Mouse (Mus musculus) liver, embryonic 16.5 days (tissue): ENCODE measurements around the gene Cep152. TPM values are rescaled to one million over a fixed set of nuclear protein-coding genes. Genes with fewer than 3 reads are reported as not detected.
A peak's percentile ranks its signal among the peaks of the same experiment; 100 is the strongest.

Experiments
- ATAC-seq: fragments of 200-750 bp; cut with Nextera tagmentation; 2 replicates; pipeline ENCODE4 v1.8.0; 2017; ENCODE audit warnings: low read depth, mild to moderate bottlenecking, moderate number of reproducible peaks, moderate library complexity
- H3K27ac ChIP-seq: fragments of 300-500 bp; sonication (generic); 2 replicates; pipeline ENCODE4 v1.5.1; 2014; ENCODE audit warnings: mild to moderate bottlenecking, low read length
- H3K27me3 ChIP-seq: fragments of 300-500 bp; sonication (generic); 2 replicates; pipeline ENCODE4 v1.6.1; 2014; ENCODE audit warnings: low read depth, low read length, mixed read lengths; ENCODE audit not compliant: control insufficient read depth, insufficient read depth
- H3K36me3 ChIP-seq: fragments of 300-500 bp; sonication (generic); 2 replicates; pipeline ENCODE4 v1.6.1; 2014; ENCODE audit warnings: mild to moderate bottlenecking; ENCODE audit not compliant: control insufficient read depth, insufficient read depth
- H3K4me1 ChIP-seq: fragments of 300-500 bp; sonication (generic); 2 replicates; pipeline ENCODE4 v1.6.1; 2014; ENCODE audit warnings: low read depth, low read length, mixed read lengths; ENCODE audit not compliant: control insufficient read depth
- H3K4me2 ChIP-seq: fragments of 300-500 bp; sonication (generic); 2 replicates; pipeline ENCODE4 v1.6.1; 2014; ENCODE audit warnings: low read depth, low read length, mixed read lengths
- H3K4me3 ChIP-seq: fragments of 300-500 bp; sonication (generic); 2 replicates; pipeline ENCODE4 v1.5.1; 2014; ENCODE audit warnings: low read depth, mild to moderate bottlenecking, low read length
- H3K9ac ChIP-seq: fragments of 300-500 bp; sonication (generic); 2 replicates; pipeline ENCODE4 v1.6.1; 2014; ENCODE audit warnings: low read depth, low read length
- H3K9me3 ChIP-seq: fragments of 300-500 bp; sonication (generic); replicated peaks from 2 replicates; pipeline ENCODE4 v1.6.1; 2016; ENCODE audit warnings: low read length; ENCODE audit not compliant: control insufficient read depth
- WGBS: fragments of 180-500 bp; shearing (Covaris S2); extraction: QIAGEN DNeasy Blood & Tissue Kit; methylation state at CpG from one replicate; pipeline ENCODE4 v1.1.7; 2014; ENCODE audit not compliant: insufficient replicate concordance; 5-methylcytosine and 5-hydroxymethylcytosine counted together
- polyA plus RNA-seq: library from polyadenylated mRNA; unstranded; fragments of >200 nt; fragmentation: Nextera tagmentation; extraction: Ambion mirVana; gene quantifications from 2 replicates; pipeline ENCODE4 v1.2.1, GENCODE M21; 2015

Cep152 gene
- polyA plus RNA-seq, 1 experiment from 2014 or later: 4.2 TPM

DNA sequence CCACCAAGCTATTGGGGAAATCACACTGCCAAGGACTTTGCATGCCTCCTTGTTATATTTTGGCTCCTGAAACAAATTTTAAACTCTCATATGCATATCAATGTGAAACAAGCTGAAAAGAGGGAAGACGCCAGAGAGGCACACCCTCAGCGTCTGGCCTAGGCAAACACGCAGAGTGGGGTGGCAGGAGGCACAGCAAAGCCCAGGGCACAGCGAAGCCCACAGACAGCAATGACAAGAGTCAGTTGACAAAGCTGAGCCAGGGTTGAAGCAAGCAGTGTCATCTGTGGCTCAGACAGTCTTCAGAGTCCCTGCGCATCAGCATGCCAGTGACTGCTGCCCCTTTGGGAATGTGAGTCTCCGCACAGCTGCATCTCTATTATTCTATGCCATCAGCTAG, 20.0 kb upstream of the Cep152 start:
- no peaks in the 10 kb centered on the region for H3K36me3 ChIP-seq
- no peak overlapping the region for H3K9ac ChIP-seq
- H3K27ac ChIP-seq: no peak overlapping the region
- H3K27me3 ChIP-seq: no peaks in the 10 kb centered on the region
- no peaks in the 10 kb centered on the region for H3K4me1 ChIP-seq
- no peak overlapping the region for H3K4me2 ChIP-seq
- H3K4me3 ChIP-seq: no peak overlapping the region
- 72% methylated on average over 6 of the region's 6 CpGs for WGBS
- no peak for ATAC-seq
- H3K9me3 ChIP-seq: no peaks in the 10 kb centered on the region

DNA sequence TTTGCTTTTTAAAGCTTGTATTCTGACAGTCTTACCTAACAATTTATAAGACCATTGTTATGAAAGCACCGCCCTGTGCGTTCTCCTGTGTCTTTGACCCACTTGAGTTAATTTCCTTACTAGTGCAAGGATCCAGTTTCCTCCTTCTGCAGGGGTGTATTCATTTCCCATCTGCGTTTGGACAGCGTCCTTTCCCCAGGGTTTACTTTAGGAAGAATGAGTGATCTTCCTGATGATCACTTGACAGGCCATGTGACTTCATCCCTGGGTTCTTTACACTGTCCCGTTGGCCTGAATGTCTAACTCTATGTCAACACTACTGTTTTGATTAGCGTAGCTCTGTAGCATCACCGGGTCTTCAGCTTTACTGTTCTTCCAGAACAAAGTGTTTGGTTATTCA, 12.4 kb upstream of the Cep152 start:
- H3K27me3 ChIP-seq: no peaks in the 10 kb centered on the region
- H3K9me3 ChIP-seq: no peaks in the 10 kb centered on the region
- no peaks in the 10 kb centered on the region for H3K36me3 ChIP-seq
- H3K27ac ChIP-seq: no peak overlapping the region
- no peaks in the 10 kb centered on the region for H3K4me1 ChIP-seq
- no peak for ATAC-seq
- 67% methylated on average over 7 of the region's 7 CpGs for WGBS
- H3K4me3 ChIP-seq: no peak overlapping the region
- H3K9ac ChIP-seq: no peak overlapping the region
- no peak overlapping the region for H3K4me2 ChIP-seq

DNA sequence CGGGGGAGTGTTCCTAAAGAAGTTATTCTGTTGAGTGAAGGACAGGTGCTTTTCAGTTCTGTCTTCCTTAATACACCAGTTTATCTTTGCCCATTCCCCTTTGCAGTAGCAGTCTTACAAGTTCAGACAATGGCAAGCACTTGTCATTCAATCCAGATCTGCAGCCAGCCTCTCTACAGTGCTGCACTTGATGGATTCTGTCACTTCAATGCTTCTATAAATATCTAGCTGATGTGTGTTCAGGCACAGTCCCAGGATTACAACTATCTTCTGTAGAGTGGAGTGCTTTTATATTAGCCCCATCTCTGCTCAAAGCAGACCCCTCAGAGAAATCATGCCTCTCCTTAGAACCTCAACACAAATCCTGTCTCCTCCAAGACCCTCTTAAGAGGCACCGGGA, 5.1 kb upstream of the Cep152 start:
- no peak for ATAC-seq
- H3K9me3 ChIP-seq: no peaks in the 10 kb centered on the region
- no peaks in the 10 kb centered on the region for H3K36me3 ChIP-seq
- WGBS: 83% methylated on average over 2 of the region's 2 CpGs
- no peak overlapping the region for H3K27ac ChIP-seq
- peaks cover 8% of the 10 kb centered on the region for H3K4me1 ChIP-seq
- H3K4me3 ChIP-seq: no peak overlapping the region
- H3K9ac ChIP-seq: no peak overlapping the region
- no peaks in the 10 kb centered on the region for H3K27me3 ChIP-seq
- no peak overlapping the region for H3K4me2 ChIP-seq

DNA sequence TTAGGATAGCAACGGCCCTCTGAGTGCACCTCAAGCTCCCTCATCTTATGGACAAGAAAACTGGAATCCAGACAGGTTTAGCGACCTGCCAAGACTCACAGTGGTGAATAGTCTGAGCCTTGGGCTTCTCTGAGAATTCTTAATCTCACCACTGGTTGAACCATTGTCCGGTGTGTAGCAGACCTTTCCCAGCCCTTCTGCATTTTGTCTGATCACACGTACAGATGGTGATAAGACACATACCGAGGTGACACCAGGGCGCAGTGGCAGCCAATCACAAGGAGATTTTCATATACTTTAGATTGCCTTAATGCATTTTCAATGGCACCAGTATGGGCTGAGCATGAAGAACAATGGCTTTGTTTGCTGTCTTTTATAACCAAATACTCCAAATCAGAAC, 3.6 kb upstream of the Cep152 start:
- Histone ChIP-seq H3K36me3 (no peaks in the 10 kb centered on the region), H3K9me3 (no peaks in the 10 kb centered on the region), H3K27ac (no peak overlapping the region), H3K4me1 (peaks cover 16% of the 10 kb centered on the region), H3K9ac (no peak overlapping the region), H3K27me3 (no peaks in the 10 kb centered on the region), H3K4me3 (no peak overlapping the region), H3K4me2 (no peak overlapping the region)
- ATAC-seq: no peak
- WGBS: 60% methylated on average over 6 of the region's 6 CpGs

DNA sequence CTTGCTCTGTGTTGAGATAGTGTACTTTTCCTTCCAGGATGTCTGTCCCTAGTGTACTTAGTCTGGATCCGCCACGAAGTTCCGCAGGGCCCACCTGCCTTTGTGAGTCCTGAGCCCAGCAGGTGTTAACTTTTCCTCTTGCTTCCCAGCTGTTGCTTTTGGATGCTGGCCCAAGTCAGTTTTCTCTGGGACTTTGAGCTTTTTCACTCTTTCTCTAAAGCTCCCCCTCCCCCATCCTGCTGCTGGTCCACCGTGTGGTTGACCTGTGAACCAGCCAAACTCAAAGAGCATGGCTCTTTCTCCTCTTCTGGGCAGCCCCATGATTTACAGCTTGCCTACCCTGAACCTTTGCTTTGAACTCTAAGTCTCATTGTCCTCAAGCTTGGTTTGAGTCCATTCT, 1.6 kb upstream of the Cep152 start:
- no peak overlapping the region for H3K4me2 ChIP-seq
- no peaks in the 10 kb centered on the region for H3K36me3 ChIP-seq
- H3K27ac ChIP-seq: no peak overlapping the region
- 84% methylated on average over 4 of the region's 4 CpGs for WGBS
- no peak overlapping the region for H3K9ac ChIP-seq
- H3K27me3 ChIP-seq: no peaks in the 10 kb centered on the region
- H3K4me3 ChIP-seq: no peak overlapping the region
- peaks cover 25% of the 10 kb centered on the region for H3K4me1 ChIP-seq
- no peaks in the 10 kb centered on the region for H3K9me3 ChIP-seq
- no peak for ATAC-seq

DNA sequence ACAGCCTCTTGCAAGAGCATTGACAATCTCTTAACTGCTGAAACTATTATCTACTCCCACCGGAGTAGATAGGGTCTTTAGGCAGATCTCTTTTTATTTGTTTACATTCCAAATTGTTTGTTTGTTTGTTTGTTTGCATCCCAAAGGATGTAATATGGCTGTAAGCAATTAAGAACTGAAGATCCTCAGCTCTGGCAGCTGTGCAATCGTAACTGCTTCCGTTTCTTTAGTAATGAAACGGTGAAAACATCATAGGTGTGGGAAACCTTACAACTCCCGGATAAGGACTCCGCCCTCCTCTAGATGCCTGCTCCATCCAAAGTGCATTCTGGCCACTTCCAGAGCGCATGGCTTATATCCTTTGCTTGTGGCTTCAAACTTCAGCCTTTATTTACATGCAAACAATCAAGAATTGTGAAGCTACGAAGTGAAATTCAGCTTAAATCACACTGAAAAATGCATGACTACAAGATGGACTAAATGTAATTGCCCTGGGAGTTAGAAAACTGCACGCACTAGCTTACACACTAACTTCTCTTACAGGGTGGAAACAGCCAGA, 707 bp downstream of the Cep152 start:
- WGBS: 3% methylated on average over 9 of the region's 9 CpGs
- Histone ChIP-seq H3K27ac (peak overlapping the region; percentile 65), H3K27me3 (no peaks in the 10 kb centered on the region), H3K36me3 (peaks cover 12% of the 10 kb centered on the region), H3K9me3 (no peaks in the 10 kb centered on the region), H3K4me1 (peaks cover 25% of the 10 kb centered on the region), H3K4me3 (peak overlapping the region; percentile 84), H3K9ac (peak overlapping the region; percentile 91), H3K4me2 (peak overlapping the region; percentile 78)
- ATAC-seq: no peak

DNA sequence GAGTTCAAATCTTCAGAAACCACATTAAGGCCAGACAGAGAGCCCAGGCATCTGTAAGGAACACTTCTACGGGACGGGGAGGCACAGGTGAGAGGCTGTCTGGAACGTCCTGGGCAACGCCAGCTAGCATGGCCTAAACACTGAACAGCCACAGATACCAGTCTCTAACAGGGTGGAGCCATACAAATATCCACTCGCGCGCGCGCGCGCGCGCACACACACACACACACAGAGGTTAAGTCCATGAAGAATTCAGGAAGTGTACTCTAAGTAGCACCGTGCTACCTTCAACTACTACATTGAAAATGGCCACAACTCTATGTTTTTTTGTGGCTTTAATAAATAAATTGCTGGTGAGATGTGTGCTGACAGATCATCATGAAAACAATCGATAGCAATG, 1.7 kb downstream of the Cep152 start:
- no peaks in the 10 kb centered on the region for H3K27me3 ChIP-seq
- peaks cover 25% of the 10 kb centered on the region for H3K4me1 ChIP-seq
- peak overlapping the region; percentile 84 for H3K4me3 ChIP-seq
- peaks cover 19% of the 10 kb centered on the region for H3K36me3 ChIP-seq
- no peak for ATAC-seq
- 74% methylated on average over 15 of the region's 15 CpGs for WGBS
- H3K4me2 ChIP-seq: peak overlapping the region; percentile 78
- peak overlapping the region; percentile 91 for H3K9ac ChIP-seq
- H3K27ac ChIP-seq: 0 out of 2 replicates have a peak overlapping the region, but pooled peaks have one; percentile 18
- no peaks in the 10 kb centered on the region for H3K9me3 ChIP-seq

DNA sequence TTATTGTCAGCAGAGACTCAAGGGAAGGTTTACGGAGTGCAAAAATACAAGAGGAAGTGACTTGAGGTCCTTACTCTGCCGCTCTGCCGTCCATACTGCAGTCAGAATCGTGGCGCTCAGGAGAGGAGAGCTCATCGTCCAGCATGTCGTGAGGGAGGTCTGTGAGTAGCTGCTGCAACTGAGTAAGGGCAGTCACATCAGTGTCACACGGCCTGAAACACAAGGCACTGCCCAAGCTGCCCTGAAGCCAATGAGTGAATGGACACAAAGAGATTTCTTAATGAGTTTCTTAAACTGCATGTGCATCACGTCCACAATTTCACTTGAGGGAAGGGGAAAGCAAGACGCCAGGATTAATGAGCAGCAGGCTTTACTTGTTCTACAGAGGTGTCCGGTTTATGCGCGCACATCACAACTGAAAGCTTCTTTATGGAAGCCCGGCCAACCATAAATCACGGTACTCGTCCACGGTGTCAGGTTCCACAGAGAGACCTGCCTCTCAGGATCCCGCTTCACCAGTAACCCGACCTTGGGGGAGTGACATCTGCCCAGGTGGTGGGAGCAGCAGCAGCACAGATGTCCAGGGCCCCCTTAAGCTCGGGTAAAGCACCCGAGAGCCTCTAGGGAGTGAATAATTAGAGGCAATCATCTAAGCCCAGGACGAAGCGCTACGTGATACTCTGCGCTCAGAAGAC, 4.6 kb downstream of the Cep152 start:
- no peak overlapping the region for H3K4me2 ChIP-seq
- ATAC-seq: no peak
- H3K27ac ChIP-seq: no peak overlapping the region
- H3K36me3 ChIP-seq: peaks cover 31% of the 10 kb centered on the region
- no peak overlapping the region for H3K4me3 ChIP-seq
- H3K27me3 ChIP-seq: no peaks in the 10 kb centered on the region
- 87% methylated on average over 25 of the region's 25 CpGs for WGBS
- H3K9me3 ChIP-seq: no peaks in the 10 kb centered on the region
- H3K9ac ChIP-seq: no peak overlapping the region
- H3K4me1 ChIP-seq: peaks cover 19% of the 10 kb centered on the region

DNA sequence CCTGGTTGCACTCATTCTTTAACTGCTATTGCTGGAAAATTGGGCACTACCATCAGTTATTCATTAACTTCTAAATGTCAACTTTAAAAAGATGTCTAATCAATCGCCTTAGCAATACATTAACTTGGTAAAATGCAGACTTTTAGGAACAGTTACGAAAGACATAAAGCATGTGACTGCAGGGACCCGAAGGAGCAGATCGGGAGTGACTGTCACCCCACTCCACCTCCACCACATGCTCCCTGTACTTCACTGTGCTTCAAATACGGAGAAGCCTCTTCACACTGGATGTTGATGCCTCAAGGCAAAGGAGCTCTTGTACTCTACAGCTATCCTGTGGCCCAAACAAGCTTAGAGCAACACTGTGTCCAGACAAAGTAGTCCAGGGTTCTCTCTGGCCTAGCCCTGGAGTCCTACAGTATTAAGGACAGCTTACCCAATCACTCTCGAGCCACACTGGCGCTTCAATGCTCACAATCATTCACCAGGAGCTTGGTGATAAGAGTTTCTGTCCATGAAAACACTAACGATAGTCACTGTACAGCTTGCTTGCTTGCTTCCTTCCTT, 9.0 kb downstream of the Cep152 start:
- H3K4me1 ChIP-seq: no peaks in the 10 kb centered on the region
- ATAC-seq: peak; percentile 86
- peak overlapping the region; percentile 58 for H3K27ac ChIP-seq
- no peak overlapping the region for H3K4me2 ChIP-seq
- no peak overlapping the region for H3K4me3 ChIP-seq
- H3K27me3 ChIP-seq: no peaks in the 10 kb centered on the region
- H3K36me3 ChIP-seq: peaks cover 59% of the 10 kb centered on the region
- 54% methylated on average over 8 of the region's 8 CpGs for WGBS
- H3K9me3 ChIP-seq: no peaks in the 10 kb centered on the region
- H3K9ac ChIP-seq: no peak overlapping the region
